Mouse (Mus musculus): ENCODE measurements around the gene Sc5d.

- TF ChIP-seq CTCF (IDR thresholded peaks at IDR 0.05; ENCODE audit: insufficient read depth, low read length): no peak
- TF ChIP-seq POLR2A (IDR thresholded peaks at IDR 0.05; ENCODE audit: borderline replicate concordance, extremely low read depth, low read depth, low read length): no peak
Measured at GRCm38 (mm10) chr9:42227804-42228203, 36.3 kb downstream of the Sc5d start.

Data from lung, adult 2 months (tissue).